Mouse (Mus musculus) bone marrow, adult 2 months (tissue): ENCODE results near the gene Mamstr. TPM values are rescaled to one million over a fixed set of nuclear protein-coding genes. Genes with fewer than 3 reads are reported as not detected.

Source experiments
- H3K27ac ChIP-seq: fragments of 200-500 bp; 2 replicates; pipeline ENCODE4 v1.5.1; 2012; ENCODE audit warnings: low read depth, mild to moderate bottlenecking, control low read depth, inconsistent platforms, low read length; ENCODE audit not compliant: control insufficient read depth, poor library complexity, insufficient read depth
- H3K4me1 ChIP-seq: fragments of 200-500 bp; 2 replicates; pipeline ENCODE4 v1.6.1; 2011; ENCODE audit warnings: low read length; ENCODE audit not compliant: control insufficient read depth, insufficient read depth
- H3K4me3 ChIP-seq: fragments of 200-500 bp; replicated peaks from 2 replicates; pipeline ENCODE3; 2011; ENCODE audit warnings: mild to moderate bottlenecking, low read depth, low read length, control low read depth; ENCODE audit not compliant: control insufficient read depth
- CTCF ChIP-seq: fragments of 200-500 bp; IDR thresholded peaks from 2 replicates; pipeline ENCODE4 v1.5.1; 2011; ENCODE audit warnings: low read length, control low read depth; ENCODE audit not compliant: control insufficient read depth, insufficient read depth
- POLR2A ChIP-seq: fragments of 200-500 bp; IDR thresholded peaks from 2 replicates; pipeline ENCODE4 v1.6.1; 2011; ENCODE audit warnings: low read depth, mild to moderate bottlenecking, control low read depth, low read length, borderline replicate concordance; ENCODE audit not compliant: control insufficient read depth
- WGBS: fragments of 180-500 bp; shearing (Covaris S2); methylation state at CpG from one replicate; pipeline ENCODE4 v1.1.7; 2018; 5-methylcytosine and 5-hydroxymethylcytosine counted together
- polyA plus RNA-seq: library from polyadenylated mRNA; stranded (reverse); fragments of >200 nt; gene quantifications from 2 replicates; pipeline ENCODE4 v1.2.4, GENCODE M21; 2011; ENCODE audit warnings: low replicate concordance; ENCODE audit not compliant: missing spikeins, insufficient read depth, insufficient read length

Mamstr gene
- polyA plus RNA-seq, 1 experiment: 1.00 TPM

- WGBS: 81% methylated on average over 14 of the region's 14 CpGs
- Histone ChIP-seq H3K4me1 (peaks cover 4% of the 10 kb centered on the region; the same call in 1 of the 2 replicates), H3K4me3 (no peak overlapping the region), H3K27ac (no peak overlapping the region)
- TF ChIP-seq POLR2A: no peak
- no peak for TF ChIP-seq CTCF
Observed at GRCm38 (mm10) chr7:45678513-45678912, 38.7 kb downstream of the Mamstr start.

GRCm38 (mm10) chr7:45679966-45680621 is 40.3 kb downstream of the Mamstr start:
- Histone ChIP-seq H3K27ac (no peak overlapping the region), H3K4me3 (no peak overlapping the region), H3K4me1 (peaks cover 4% of the 10 kb centered on the region; the same call in 1 of the 2 replicates)
- no peak for TF ChIP-seq CTCF
- no peak for TF ChIP-seq POLR2A
- 79% methylated on average over 14 of the region's 14 CpGs for WGBS

- H3K4me1 ChIP-seq: peaks cover 4% of the 10 kb centered on the region; the same call in 1 of the 2 replicates
- H3K27ac ChIP-seq: peak overlapping the region; percentile 31
- 30% methylated on average over 8 of the region's 8 CpGs for WGBS
Observed at GRCm38 (mm10) chr7:45681046-45681736, 41.4 kb downstream of the Mamstr start.

GRCm38 (mm10) chr7:45682144-45683126 is 42.7 kb downstream of the Mamstr start:
- H3K4me1 ChIP-seq: peaks cover 4% of the 10 kb centered on the region; the same call in 1 of the 2 replicates
- TF ChIP-seq POLR2A (no peak), CTCF (peak; percentile 95)
- H3K27ac ChIP-seq: 0 out of 2 replicates have a peak overlapping the region, but pooled peaks have one; percentile 5
- H3K4me3 ChIP-seq: no peak overlapping the region
- WGBS: 42% methylated on average over 14 of the region's 14 CpGs

More at GRCm38 (mm10) chr7:45681046-45681736, 41.4 kb downstream of the Mamstr start:
- no peak overlapping the region for H3K4me3 ChIP-seq
- TF ChIP-seq CTCF (no peak), POLR2A (no peak)

GRCm38 (mm10) chr7:45683396-45684050 is 43.7 kb downstream of the Mamstr start, which contains the start of gene Ntn5:
Gene Ntn5 (plus strand): TSS chr7:45684022.
- H3K27ac ChIP-seq: no peak within 1 kb of the TSS
- H3K4me3 ChIP-seq: no peak within 1 kb of the TSS
- TF ChIP-seq POLR2A (no peak), CTCF (no peak)
- H3K4me1 ChIP-seq: peaks cover 4% of the 10 kb centered on the region; the same call in 1 of the 2 replicates
- WGBS: 83% methylated on average over 7 of the region's 7 CpGs

GRCm38 (mm10) chr7:45685811-45686210 is 46.0 kb downstream of the Mamstr start:
- WGBS: 81% methylated on average over 10 of the region's 10 CpGs
- H3K4me3 ChIP-seq: no peak overlapping the region
- TF ChIP-seq POLR2A (no peak), CTCF (no peak)
- no peak overlapping the region for H3K27ac ChIP-seq
- peaks cover 4% of the 10 kb centered on the region; the same call in 1 of the 2 replicates for H3K4me1 ChIP-seq

GRCm38 (mm10) chr7:45686841-45687240 is 47.1 kb downstream of the Mamstr start:
- TF ChIP-seq CTCF (no peak), POLR2A (no peak)
- 53% methylated on average over 3 of the region's 3 CpGs for WGBS
- Histone ChIP-seq H3K4me1 (no peaks in the 10 kb centered on the region; the same call in 1 of the 2 replicates), H3K4me3 (no peak overlapping the region), H3K27ac (no peak overlapping the region)

GRCm38 (mm10) chr7:45689099-45689498 is 49.3 kb downstream of the Mamstr start:
- TF ChIP-seq POLR2A: no peak
- no peak for TF ChIP-seq CTCF
- Histone ChIP-seq H3K4me1 (no peaks in the 10 kb centered on the region), H3K27ac (no peak overlapping the region), H3K4me3 (no peak overlapping the region)
- 48% methylated on average over 6 of the region's 6 CpGs for WGBS
